ENCODE assay signal across 27 mouse cellular contexts in the genomic region with DNA sequence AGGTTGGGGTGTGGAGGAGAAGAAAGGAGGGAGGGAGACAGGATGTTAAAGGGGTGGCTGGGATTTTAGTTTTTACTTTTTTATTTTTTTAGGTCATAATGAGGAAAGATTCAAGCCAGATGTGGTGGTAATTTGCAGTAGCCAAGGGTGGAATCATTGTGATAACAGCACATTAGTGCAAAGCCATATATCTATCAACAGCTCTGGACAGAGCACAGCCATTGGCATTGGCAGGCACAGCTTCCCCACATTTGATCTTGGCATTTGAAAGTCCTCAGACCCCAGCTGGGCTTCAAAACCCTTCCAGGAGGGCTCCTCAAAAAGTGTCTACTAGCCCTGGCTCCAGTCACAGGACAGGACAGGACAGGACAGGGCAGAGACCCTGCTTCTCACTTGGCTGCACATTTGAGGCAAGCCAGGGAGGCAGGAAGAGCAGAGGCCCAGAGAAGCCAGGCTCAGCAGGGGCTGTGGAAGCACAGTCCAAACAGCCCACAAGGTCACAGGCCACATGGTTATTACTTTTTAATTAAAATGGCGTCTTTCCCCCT. TPM values are rescaled to one million over a fixed set of nuclear protein-coding genes. Genes with fewer than 3 reads are reported as not detected.
"Had no signal": no experiment of that assay in that cellular context is flagged by ENCODE, and none has a peak within 500 bp of the region (broad histone marks: within the 10 kb centered on the region; RNA-seq: fewer than 3 reads in every experiment).

No protein-coding gene starts in this region.

- H3K4me1 ChIP-seq: intestine, embryonic 15.5 days; kidney, embryonic 15.5 days; liver, embryonic 12.5 days; liver, embryonic 15.5 days; lung, embryonic 15.5 days; midbrain, embryonic 13.5 days; neural tube, embryonic 13.5 days; stomach, embryonic 15.5 days had no signal

- H3K27me3 ChIP-seq: intestine, embryonic 15.5 days; kidney, embryonic 15.5 days; limb, embryonic 13.5 days; liver, embryonic 12.5 days; liver, embryonic 15.5 days; lung, embryonic 15.5 days; midbrain, embryonic 13.5 days; neural tube, embryonic 13.5 days; stomach, embryonic 15.5 days had no signal

- H3K9me3 ChIP-seq: intestine, embryonic 15.5 days; kidney, embryonic 15.5 days; limb, embryonic 13.5 days; liver, embryonic 12.5 days; liver, embryonic 15.5 days; lung, embryonic 15.5 days; midbrain, embryonic 10.5 days; midbrain, embryonic 13.5 days; neural tube, embryonic 13.5 days; stomach, embryonic 15.5 days had no signal

- ATAC-seq: intestine, embryonic 15.5 days; liver, embryonic 12.5 days; midbrain, embryonic 13.5 days; midbrain, embryonic 16.5 days had no signal

- H3K4me3 ChIP-seq: intestine, embryonic 15.5 days; kidney, embryonic 15.5 days; left cerebral cortex, adult 2 months; limb, embryonic 13.5 days; liver, embryonic 12.5 days; liver, embryonic 15.5 days; lung, embryonic 15.5 days; midbrain, embryonic 10.5 days; midbrain, embryonic 13.5 days; myocyte; neural tube, embryonic 13.5 days; stomach, embryonic 15.5 days had no signal

- H3K9ac ChIP-seq: intestine, embryonic 15.5 days; kidney, embryonic 15.5 days; limb, embryonic 13.5 days; liver, embryonic 12.5 days; liver, embryonic 15.5 days; lung, embryonic 15.5 days; midbrain, embryonic 13.5 days; neural tube, embryonic 13.5 days; stomach, embryonic 15.5 days had no signal

- DNase-seq: kidney, adult 11 months; kidney, adult 8-10 months; kidney, postnatal 14 days; kidney, postnatal 4 days; layer of hippocampus, postnatal 36 days; liver; retina, postnatal 1 day; right cerebral cortex, postnatal 25 days; spleen, adult 18-20 months; thymus, postnatal 25 days had no signal

- H3K27ac ChIP-seq: intestine, embryonic 15.5 days; kidney, embryonic 15.5 days; left cerebral cortex, adult 2 months; limb, embryonic 13.5 days; liver, embryonic 12.5 days; liver, embryonic 15.5 days; lung, embryonic 15.5 days; macrophage; midbrain, embryonic 10.5 days; midbrain, embryonic 13.5 days; neural tube, embryonic 13.5 days; stomach, embryonic 15.5 days had no signal

- H3K36me3 ChIP-seq: intestine, embryonic 15.5 days; kidney, embryonic 15.5 days; limb, embryonic 13.5 days; liver, embryonic 12.5 days; liver, embryonic 15.5 days; lung, embryonic 15.5 days; midbrain, embryonic 10.5 days; midbrain, embryonic 13.5 days; neural tube, embryonic 13.5 days; stomach, embryonic 15.5 days had no signal

- H3K4me2 ChIP-seq: intestine, embryonic 15.5 days; kidney, embryonic 15.5 days; limb, embryonic 13.5 days; liver, embryonic 12.5 days; liver, embryonic 15.5 days; lung, embryonic 15.5 days; midbrain, embryonic 13.5 days; neural tube, embryonic 13.5 days; stomach, embryonic 15.5 days had no signal

RNA-seq across cellular contexts. Expression of a gene that starts 57.1 kb away (rescaled TPM):
- total RNA-seq: megakaryocyte, adult 5-6 weeks; monocyte, adult 5-6 weeks; neutrophil, adult 5-6 weeks had no signal
- polyA plus RNA-seq: macrophage, myocyte had no signal
